Mouse (Mus musculus): ENCODE data around the gene Carns1.

DNA sequence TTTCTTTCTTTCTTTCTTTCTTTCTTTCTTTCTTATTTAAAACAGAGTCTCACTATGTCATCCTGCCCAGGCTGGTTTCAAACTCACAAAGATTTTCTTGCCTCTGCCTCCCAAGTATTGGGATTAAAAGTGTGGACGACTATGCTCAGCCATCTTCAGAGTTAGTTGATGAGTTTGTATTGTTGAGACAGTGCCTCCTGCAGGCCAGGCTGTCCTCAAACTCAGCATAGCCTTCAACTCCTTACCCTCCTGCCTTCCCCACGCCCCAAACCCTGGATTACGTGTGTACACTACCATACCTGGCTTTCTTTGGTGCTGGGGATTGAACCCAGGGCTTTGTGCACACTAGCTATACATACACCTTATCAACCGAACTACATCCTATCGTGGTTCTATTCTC, 38.8 kb downstream of the Carns1 start:
- TF ChIP-seq CTCF (IDR thresholded peaks at IDR 0.05; ENCODE audit: control insufficient read depth, insufficient read depth, insufficient read length), result no peak
- no peak for TF ChIP-seq MAX (IDR thresholded peaks at IDR 0.05)
- no peak for TF ChIP-seq CEBPB (IDR thresholded peaks at IDR 0.05; ENCODE audit: low read depth)
